Mouse (Mus musculus) olfactory bulb, adult 2 months (tissue): ENCODE measurements at regions not wholly inside any gene's neighbourhood (a gene's known extent, or its start where the extent isn't known, plus 50 kb on each side); places are given as distances from the start of the nearest gene placed in this dataset.

Source experiments
- CTCF ChIP-seq: fragments of 200-500 bp; IDR thresholded peaks from 2 replicates; pipeline ENCODE4 v1.5.1; 2012; ENCODE audit warnings: low read depth, mild to moderate bottlenecking, low read length, moderate library complexity; ENCODE audit not compliant: insufficient read depth
- POLR2A ChIP-seq: fragments of 200-500 bp; IDR thresholded peaks from 2 replicates; pipeline ENCODE4 v1.6.1; 2012; ENCODE audit warnings: mild to moderate bottlenecking, low read depth, low read length, moderate library complexity; ENCODE audit not compliant: insufficient read depth

DNA sequence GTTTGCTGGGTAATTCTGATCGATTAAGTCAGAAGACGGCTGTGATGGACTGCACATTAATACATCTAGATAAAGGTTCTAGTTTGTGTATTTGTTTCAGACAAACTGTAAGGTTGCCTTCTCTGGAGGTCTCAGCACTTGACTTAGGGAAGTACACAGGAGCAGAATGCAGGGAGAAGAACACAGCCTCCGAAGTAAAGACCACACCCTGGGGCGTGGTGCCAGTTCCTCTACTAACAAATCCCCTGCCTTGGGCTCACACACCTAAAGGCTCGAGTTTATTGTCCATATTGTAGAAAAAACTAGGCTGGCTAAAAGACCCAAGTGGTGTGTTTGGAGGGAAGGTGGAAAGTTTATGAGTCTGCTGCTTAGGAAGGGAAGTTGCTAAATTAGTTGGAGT is 181.8 kb downstream of the Gm10260 start:
- TF ChIP-seq POLR2A (no peak), CTCF (no peak)
